Mouse (Mus musculus) limb, embryonic 14.5 days (tissue): ENCODE results near the gene Zbtb5. TPM values are rescaled to one million over a fixed set of nuclear protein-coding genes. Genes with fewer than 3 reads are reported as not detected.
"Not testable (repeated sequence)": the region's sequence is repeated elsewhere in the genome, so short reads cannot be mapped to it uniquely, and the experiment has no call there.

ENCODE experiments used
- ATAC-seq: fragments of 200-750 bp; cut with Nextera tagmentation; 2 replicates; pipeline ENCODE4 v1.8.0; 2017; ENCODE audit warnings: low read depth, moderate number of reproducible peaks, moderate TSS enrichment; ENCODE audit not compliant: low FRiP score
- DNase-seq: peaks from one replicate; pipeline ENCODE4 v3.0.0-alpha.2; 2015; ENCODE audit warnings: low spot score
- H3K27ac ChIP-seq: fragments of 300-500 bp; sonication (generic); replicated peaks from 2 replicates; pipeline ENCODE4 v1.5.1; 2014; ENCODE audit warnings: low read depth, mild to moderate bottlenecking, low read length, moderate library complexity, mixed read lengths
- H3K27me3 ChIP-seq: fragments of 300-500 bp; sonication (generic); 2 replicates; pipeline ENCODE4 v1.6.1; 2014; ENCODE audit warnings: low read length, mixed read lengths; ENCODE audit not compliant: control insufficient read depth, insufficient read depth
- H3K36me3 ChIP-seq: fragments of 300-500 bp; sonication (generic); 2 replicates; pipeline ENCODE4 v1.6.1; 2014; ENCODE audit warnings: mild to moderate bottlenecking, low read length, moderate library complexity, mixed read lengths; ENCODE audit not compliant: control insufficient read depth, insufficient read depth
- H3K4me1 ChIP-seq: fragments of 300-500 bp; sonication (generic); 2 replicates; pipeline ENCODE4 v1.6.1; 2014; ENCODE audit warnings: antibody characterized with exemption, low read length, mixed read lengths; ENCODE audit not compliant: control insufficient read depth, insufficient read depth
- H3K4me2 ChIP-seq: fragments of 300-500 bp; sonication (generic); replicated peaks from 2 replicates; pipeline ENCODE4 v1.6.1; 2014; ENCODE audit warnings: low read depth, mild to moderate bottlenecking, low read length, moderate library complexity; ENCODE audit not compliant: severe bottlenecking
- H3K4me3 ChIP-seq: fragments of 300-500 bp; sonication (generic); replicated peaks from 2 replicates; pipeline ENCODE4 v1.5.1; 2014; ENCODE audit warnings: low read length
- H3K9ac ChIP-seq: fragments of 300-500 bp; sonication (generic); 2 replicates; pipeline ENCODE4 v1.6.1; 2014; ENCODE audit warnings: mild to moderate bottlenecking, low read depth, low read length, moderate library complexity; ENCODE audit not compliant: severe bottlenecking
- H3K9me3 ChIP-seq: fragments of 300-500 bp; sonication (generic); 2 replicates; pipeline ENCODE4 v1.6.1; 2016; ENCODE audit warnings: low read length; ENCODE audit not compliant: control insufficient read depth
- POLR2A ChIP-seq: fragments of 200-500 bp; IDR thresholded peaks from 2 replicates; pipeline ENCODE4 v1.8.0; 2012; ENCODE audit warnings: inconsistent platforms, mild to moderate bottlenecking, moderate library complexity, borderline replicate concordance; ENCODE audit not compliant: insufficient read depth, insufficient read length; ENCODE audit errors: extremely low read depth
- WGBS: fragments of 180-500 bp; shearing (Covaris S2); extraction: QIAGEN DNeasy Blood & Tissue Kit; methylation state at CpG from one replicate; pipeline ENCODE4 v1.1.7; 2014; 5-methylcytosine and 5-hydroxymethylcytosine counted together
- polyA plus RNA-seq, 2 experiments: library from polyadenylated mRNA; depleted of rRNA in 1 of 2; stranded (reverse) in 1 of 2; unstranded in 1 of 2; fragments of >200 nt; fragmentation: Nextera tagmentation in 1 of 2; extraction: Ambion mirVana in 1 of 2; gene quantifications; 2 replicates each; pipeline versions ENCODE4 v1.2.1 to v1.2.3; 2012 to 2014

The Zbtb5 gene
- polyA plus RNA-seq, 2 experiments = 16.0 to 27.4 TPM

DNA sequence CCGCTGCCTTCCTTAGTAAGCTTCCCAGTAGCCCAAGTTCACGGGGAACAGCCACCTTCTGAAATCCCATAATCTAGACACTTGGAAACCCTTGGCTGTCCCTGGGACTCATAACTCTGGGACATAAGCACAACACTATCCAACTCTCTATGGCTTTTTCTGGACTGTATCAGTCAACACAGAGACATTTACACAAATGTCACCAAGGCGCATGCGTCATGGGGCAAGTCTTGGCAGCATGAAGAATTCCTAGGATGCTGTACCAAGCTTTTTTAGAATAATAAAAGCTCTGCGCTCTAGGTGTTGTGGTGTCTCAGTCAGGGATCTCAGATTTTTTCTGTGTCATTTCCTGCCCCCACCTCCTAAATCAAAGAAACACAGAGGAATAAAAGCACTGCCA lies 34.5 kb upstream of the Zbtb5 start:
- H3K4me3 ChIP-seq = no peak overlapping the region
- WGBS = 88% methylated on average over 5 of the region's 5 CpGs
- H3K4me2 ChIP-seq = no peak overlapping the region
- no peak overlapping the region for H3K9ac ChIP-seq
- H3K9me3 ChIP-seq = no peaks in the 10 kb centered on the region
- H3K36me3 ChIP-seq = peaks cover 59% of the 10 kb centered on the region
- ATAC-seq = no peak
- no peaks in the 10 kb centered on the region for H3K4me1 ChIP-seq
- H3K27ac ChIP-seq = no peak overlapping the region
- H3K27me3 ChIP-seq = no peaks in the 10 kb centered on the region
- TF ChIP-seq POLR2A = no peak
- DNase-seq = no peak

DNA sequence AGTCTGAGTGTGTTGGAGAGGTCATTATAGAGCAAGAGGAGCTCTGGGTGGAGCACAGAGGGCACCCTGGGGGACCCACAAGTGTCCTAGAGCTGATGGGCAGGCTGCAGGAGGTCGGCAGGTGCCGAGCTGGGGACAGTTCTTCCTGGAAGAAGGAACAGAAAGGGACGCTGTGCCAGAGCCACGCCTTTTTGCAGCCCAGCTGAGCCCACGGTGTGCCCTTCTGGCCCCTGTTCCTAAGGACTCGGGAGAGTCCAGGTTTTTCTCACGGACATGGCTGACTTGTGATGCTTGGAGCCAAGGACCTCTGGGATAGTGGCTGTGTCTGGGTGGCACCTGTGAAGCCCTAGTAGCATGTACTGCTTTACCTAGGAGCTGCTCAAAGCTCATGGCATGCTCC lies 28.6 kb upstream of the Zbtb5 start:
- Histone ChIP-seq H3K9ac (no peak overlapping the region), H3K27me3 (no peaks in the 10 kb centered on the region), H3K36me3 (peaks cover 61% of the 10 kb centered on the region), H3K9me3 (no peaks in the 10 kb centered on the region), H3K4me3 (no peak overlapping the region), H3K27ac (no peak overlapping the region), H3K4me1 (no peaks in the 10 kb centered on the region), H3K4me2 (no peak overlapping the region)
- no peak for ATAC-seq
- WGBS = 85% methylated on average over 7 of the region's 7 CpGs
- TF ChIP-seq POLR2A = no peak
- no peak for DNase-seq

DNA sequence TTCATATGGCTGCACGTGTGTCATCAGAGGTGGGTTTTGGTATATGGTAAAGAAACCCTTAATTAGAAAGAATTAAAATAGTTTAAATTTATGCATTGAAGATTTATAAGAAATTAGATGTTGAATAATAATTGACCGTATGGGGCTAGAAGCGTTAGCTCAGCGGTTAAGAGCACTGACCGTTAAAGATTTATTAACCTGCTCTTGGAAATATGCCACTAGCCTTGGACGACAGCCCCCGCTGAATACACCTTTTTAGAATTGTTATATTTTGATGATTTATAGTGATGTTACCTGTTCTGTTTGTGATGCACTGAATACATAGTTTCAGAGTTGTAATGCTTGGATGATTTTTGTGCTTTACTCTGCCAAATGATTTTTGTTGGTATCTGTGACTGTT lies 27.3 kb upstream of the Zbtb5 start:
- H3K4me3 ChIP-seq, DNase-seq, ATAC-seq, H3K9me3 ChIP-seq, H3K4me2 ChIP-seq, H3K4me1 ChIP-seq, H3K9ac ChIP-seq, H3K27me3 ChIP-seq, H3K27ac ChIP-seq: not testable (repeated sequence)
- H3K36me3 ChIP-seq = peaks cover 62% of the 10 kb centered on the region
- 81% methylated on average over 7 of the region's 7 CpGs for WGBS

DNA sequence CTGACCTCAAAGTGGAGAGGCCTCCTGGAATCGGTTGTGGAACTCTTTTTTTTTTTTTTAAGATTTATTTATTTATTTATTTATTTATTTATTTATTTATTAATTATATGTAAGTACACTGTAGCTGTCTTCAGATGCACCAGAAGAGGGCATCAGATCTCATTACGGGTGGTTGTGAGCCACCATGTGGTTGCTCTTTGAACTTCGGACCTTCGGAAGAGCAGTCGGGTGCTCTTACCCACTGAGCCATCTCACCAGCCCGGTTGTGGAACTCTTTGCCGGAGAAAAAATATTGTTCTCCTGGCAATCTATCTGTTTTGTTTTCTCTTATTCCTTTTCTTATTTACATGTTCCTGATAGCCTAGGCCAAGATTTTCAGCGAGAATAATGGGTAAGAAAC lies 26.7 kb upstream of the Zbtb5 start:
- H3K4me1 ChIP-seq, H3K27me3 ChIP-seq, H3K27ac ChIP-seq, ATAC-seq, DNase-seq, H3K9me3 ChIP-seq, H3K4me3 ChIP-seq, H3K9ac ChIP-seq, H3K4me2 ChIP-seq: not testable (repeated sequence)
- peaks cover 62% of the 10 kb centered on the region for H3K36me3 ChIP-seq
- 62% methylated on average over 8 of the region's 8 CpGs for WGBS

DNA sequence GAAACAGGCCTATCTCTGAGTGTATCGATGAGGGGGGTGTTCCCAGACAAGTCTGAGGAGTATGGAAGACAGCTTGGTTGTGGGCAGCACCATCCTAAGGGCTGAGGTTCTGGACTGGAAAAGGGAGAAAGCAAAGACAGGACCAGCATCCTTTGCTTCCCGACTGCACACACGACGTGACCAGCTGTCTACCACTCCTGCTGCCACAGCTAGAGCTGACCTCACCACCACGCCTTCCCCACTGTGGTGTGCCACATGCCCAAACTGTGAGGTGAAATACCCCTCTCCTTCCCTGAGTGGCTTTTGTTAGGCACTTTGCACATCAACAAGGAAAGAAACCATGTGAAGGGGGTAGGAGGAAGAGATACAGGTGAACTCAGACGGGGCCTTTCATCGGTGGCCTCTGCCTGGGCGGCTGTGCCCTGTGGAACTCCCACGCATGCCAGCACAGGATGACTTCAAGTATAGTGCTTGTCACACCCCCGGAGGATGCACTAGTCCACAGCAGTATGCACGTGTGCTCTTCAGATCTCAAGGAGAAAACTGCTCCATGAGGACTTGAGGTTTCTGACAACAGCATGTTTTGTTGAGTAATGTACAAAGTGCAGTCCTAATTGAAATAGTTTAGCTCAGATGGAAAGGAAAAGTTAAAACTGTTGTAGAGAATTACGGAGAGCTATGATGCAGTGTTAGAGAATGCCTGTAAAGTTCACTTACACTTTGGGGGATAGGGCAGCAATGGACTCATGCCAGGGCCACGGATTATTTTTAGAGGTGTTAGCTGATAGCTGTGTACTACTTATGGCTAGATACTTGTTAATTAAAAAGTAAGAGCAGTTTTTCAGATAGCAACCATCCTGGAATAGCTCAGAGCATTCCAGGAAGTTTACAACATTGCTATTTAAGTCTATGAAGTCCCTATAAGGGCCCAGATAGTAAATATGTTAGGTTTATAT lies 25.5 kb upstream of the Zbtb5 start:
- H3K27ac ChIP-seq = no peak overlapping the region
- no peak for TF ChIP-seq POLR2A
- no peak for DNase-seq
- H3K9me3 ChIP-seq = no peaks in the 10 kb centered on the region
- H3K36me3 ChIP-seq = peaks cover 64% of the 10 kb centered on the region
- H3K4me3 ChIP-seq = no peak overlapping the region
- H3K9ac ChIP-seq = no peak overlapping the region
- no peaks in the 10 kb centered on the region for H3K4me1 ChIP-seq
- WGBS = 88% methylated on average over 13 of the region's 13 CpGs
- no peak overlapping the region for H3K4me2 ChIP-seq
- ATAC-seq = 0 out of 2 replicates have a peak, but pooled peaks have one; percentile 15
- no peaks in the 10 kb centered on the region for H3K27me3 ChIP-seq
